Mouse (Mus musculus): ENCODE data around the gene Prss21.
"Not testable (repeated sequence)": the region's sequence is repeated elsewhere in the genome, so short reads cannot be mapped to it uniquely, and the experiment has no call there.

The Prss21 gene

DNA sequence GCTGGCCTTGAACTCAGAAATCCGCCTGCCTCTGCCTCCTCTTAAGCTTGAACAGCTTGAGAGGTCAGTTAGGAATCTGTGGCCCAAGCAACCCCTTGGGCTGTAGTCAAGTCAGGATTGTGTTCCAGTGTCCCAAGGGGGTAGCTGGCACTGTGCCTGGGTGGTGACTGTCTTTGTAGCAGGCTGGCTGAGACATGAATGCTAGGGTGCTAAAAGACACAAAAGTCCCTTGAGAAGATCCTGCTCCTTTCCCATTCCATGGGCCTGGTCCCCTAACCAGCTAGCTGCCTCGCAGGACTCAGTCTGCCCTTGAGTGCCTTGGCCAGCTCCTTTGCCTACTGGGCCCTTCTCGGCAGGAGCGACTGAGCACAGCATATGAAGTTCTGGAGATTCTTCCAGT lies 4.9 kb upstream of the Prss21 start:
- DNase-seq (ENCODE audit: low spot score in 2 of 2): no peak

GRCm38 (mm10) chr17:23868513-23868912 lies 657 bp downstream of the Prss21 start:
- DNase-seq (ENCODE audit: low spot score in 2 of 2): no peak

DNA sequence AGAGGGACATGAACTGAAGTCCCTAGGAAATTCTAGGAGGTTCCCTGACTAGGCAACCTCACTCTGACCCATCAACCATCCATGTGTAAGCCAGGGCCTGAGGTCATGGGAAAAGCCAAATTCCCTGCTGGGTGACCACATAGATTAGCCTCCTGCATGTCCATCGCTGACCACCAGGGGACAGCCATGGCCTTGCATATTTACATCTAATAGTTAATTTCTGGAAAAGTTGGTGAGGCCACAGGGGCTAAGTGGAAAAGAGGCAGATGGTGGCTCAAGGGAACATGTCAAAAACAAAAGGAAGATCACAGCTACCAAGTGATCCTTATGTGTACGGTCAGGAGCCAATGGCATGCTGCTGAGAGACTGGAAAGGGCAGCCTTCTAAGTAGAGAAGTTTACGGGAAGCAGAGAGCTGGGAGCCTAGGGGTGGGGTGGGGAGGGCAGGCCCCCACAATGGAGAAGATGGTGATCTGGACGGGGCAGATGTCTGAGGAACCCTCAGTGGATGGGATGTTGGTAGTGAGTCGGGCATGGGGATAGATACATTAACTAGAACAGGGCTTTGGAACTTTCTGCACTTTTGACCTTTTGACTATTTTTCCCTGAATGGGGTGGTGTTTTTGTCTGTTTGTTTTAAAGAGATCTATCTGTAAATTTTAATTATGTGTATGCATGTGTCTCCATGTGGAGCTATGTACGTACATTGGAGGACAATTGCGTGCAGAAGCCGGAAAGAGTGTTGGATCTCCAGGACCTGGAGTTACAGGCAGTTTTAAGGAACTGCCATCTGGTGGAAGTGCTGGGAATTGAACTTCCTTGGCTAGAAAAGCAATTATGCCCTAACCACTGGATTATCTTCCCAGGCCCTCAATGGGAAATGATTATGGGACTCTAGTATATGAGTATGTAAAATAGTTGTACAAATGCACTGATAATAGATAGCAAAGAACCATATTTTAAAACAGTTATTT lies 6.3 kb downstream of the Prss21 start:
- DNase-seq (ENCODE audit: low spot score in 2 of 2): no peak

DNA sequence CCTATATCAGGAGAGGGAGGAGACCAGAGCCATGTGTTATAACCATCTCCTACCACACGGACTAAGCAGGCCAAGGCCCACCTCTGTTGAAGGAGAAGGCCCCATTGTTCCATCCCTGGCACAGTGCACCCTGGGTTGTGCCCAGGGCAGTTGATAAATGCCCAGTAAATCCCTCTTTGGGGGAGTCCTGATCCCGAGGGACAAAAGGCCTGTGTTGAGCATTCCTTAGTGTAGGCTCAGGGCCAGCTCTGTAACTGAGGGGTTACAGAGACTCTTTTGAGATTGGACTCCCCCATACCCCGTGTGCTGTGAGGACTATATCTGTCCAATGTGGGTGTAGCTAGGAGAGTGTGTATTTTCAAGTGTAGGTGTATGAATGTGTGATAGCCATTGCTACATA lies 8.9 kb downstream of the Prss21 start:
- DNase-seq (ENCODE audit: low spot score in 2 of 2): no peak

- no peak for DNase-seq (ENCODE audit: low spot score in 2 of 2)
Observed at GRCm38 (mm10) chr17:23877166-23877565, 9.3 kb downstream of the Prss21 start.

- DNase-seq (ENCODE audit: low spot score in 2 of 2): not testable (repeated sequence)
Observed at GRCm38 (mm10) chr17:23880576-23880975, 12.7 kb downstream of the Prss21 start, which contains the start of the genes Dcpp1 and Dcpp2. Gene Dcpp1 (plus strand): TSS chr17:23880876. Gene Dcpp2 (plus strand): TSS chr17:23880880.

DNA sequence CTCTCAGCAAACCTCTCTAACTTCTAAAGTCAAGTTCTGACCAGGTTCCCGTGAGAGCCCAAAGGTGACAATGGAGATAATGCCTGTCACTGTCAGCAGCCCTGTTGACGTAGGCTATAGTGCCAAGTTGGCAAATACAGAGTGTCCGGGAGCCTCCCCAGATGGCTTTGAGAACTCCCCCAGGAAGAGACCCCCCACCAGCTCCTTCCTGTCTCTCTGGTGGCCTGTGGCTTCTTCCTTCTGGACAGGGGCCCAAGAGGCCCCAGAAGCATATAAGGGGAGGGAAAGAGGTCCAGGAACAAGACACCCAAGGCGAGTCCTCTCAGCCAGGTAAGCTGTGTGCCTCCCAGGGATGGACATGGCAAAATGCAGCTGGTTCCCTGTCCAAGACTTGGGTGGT lies 49.3 kb downstream of the Prss21 start, which contains the start of gene Dcpp3:
Gene Dcpp3, plus strand, starts transcription at position 301 of the 400 bp plus-strand sequence.
- not testable (repeated sequence) for DNase-seq (ENCODE audit: low spot score in 2 of 2)

Measured in natural killer cell, adult 2 months (primary cell).